23 mouse cellular contexts compared by ENCODE assay signal in the genomic region with DNA sequence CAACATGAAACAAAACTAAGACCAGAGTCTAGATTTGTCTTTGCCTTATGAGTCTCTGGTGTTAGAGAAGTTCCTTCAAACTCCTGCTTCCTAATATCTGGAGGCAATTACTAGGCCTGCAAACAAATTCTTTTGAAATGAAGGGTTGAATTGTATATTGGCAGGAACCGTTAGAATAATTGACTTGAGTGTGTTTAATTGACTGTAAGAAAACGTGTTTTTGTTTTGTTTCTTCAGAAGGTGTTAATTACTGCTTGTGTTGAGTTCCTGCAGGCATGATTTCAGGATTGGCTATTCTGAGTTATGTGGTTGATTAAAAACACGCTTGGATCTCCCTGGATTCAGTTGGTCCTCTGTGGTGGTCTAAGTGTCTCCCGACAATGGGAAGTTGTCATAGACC. TPM values are rescaled to one million over a fixed set of nuclear protein-coding genes. Genes with fewer than 3 reads are reported as not detected.
DNase-seq lines count a peak whose midpoint lies in the region; ATAC-seq and TF ChIP-seq lines count a peak whose summit lies in the region.
"Had no signal": no experiment of that assay in that cellular context is flagged by ENCODE, and none has a peak within 500 bp of the region (broad histone marks: within the 10 kb centered on the region; RNA-seq: fewer than 3 reads in every experiment).

No protein-coding gene starts in this region.

- no peak for TF ChIP-seq POLR2A in brain, embryonic 14.5 days (IDR thresholded peaks at IDR 0.05; ENCODE audit: borderline replicate concordance, extremely low read depth, insufficient read depth, insufficient read length, poor library complexity, severe bottlenecking)

- WGBS in forebrain, embryonic 13.5 days: 35% methylated on average over 4 of the region's 4 CpGs
- 23% methylated on average over 4 of the region's 4 CpGs for WGBS in forebrain, embryonic 16.5 days

- no peak overlapping the region for H3K27ac ChIP-seq in forebrain, embryonic 13.5 days
- no peak overlapping the region for H3K27ac ChIP-seq in forebrain, embryonic 16.5 days (ENCODE audit: low read length)
- H3K27ac ChIP-seq: embryonic facial prominence, embryonic 13.5 days; embryonic facial prominence, embryonic 15.5 days; forebrain, embryonic 15.5 days had no signal

- no peaks in the 10 kb centered on the region for H3K36me3 ChIP-seq in forebrain, embryonic 13.5 days (ENCODE audit: poor library complexity, severe bottlenecking)
- no peaks in the 10 kb centered on the region for H3K36me3 ChIP-seq in forebrain, embryonic 16.5 days (ENCODE audit: control insufficient read depth, insufficient read depth)
- H3K36me3 ChIP-seq: embryonic facial prominence, embryonic 13.5 days; embryonic facial prominence, embryonic 15.5 days; forebrain, embryonic 15.5 days had no signal

- intact Hi-C loops in heart, postnatal 36 days (cut with DNase I): no loop called here

- no peak for TF ChIP-seq CTCF in brain, embryonic 14.5 days (IDR thresholded peaks at IDR 0.05; ENCODE audit: borderline replicate concordance, extremely low read depth, insufficient read depth, insufficient read length)

- peak; percentile 8; the same call in 1 of the 2 replicates for ATAC-seq in forebrain, embryonic 13.5 days
- no peak for ATAC-seq in forebrain, embryonic 16.5 days
- ATAC-seq: activated CD4-positive, CD25-positive, alpha-beta regulatory T cell, adult 4 months; forebrain, embryonic 15.5 days; Patski had no signal

- DNase-seq in retina, postnatal 1 day: peak; percentile 75
- DNase-seq in retina, embryonic 14.5 days (ENCODE audit: low spot score): no peak
- DNase-seq in brain, embryonic 14.5 days (ENCODE audit: low read depth): peak; percentile 57
- no peak for DNase-seq in heart, postnatal 36 days
- no peak for DNase-seq in left cerebral cortex, adult 9 months (ENCODE audit: low spot score in 2 of 2)
- DNase-seq: adrenal gland, adult 8-10 months; adrenal gland, postnatal 14 days; adrenal gland, postnatal 36 days; cerebellum, adult 11 months; cerebellum, adult 18-20 months; cerebellum, adult 8-10 months; cerebellum, adult 9-11 months; cerebellum, postnatal 14 days; cerebellum, postnatal 36 days; embryo, embryonic 11 days had no signal

- 0 out of 2 replicates have a peak, but pooled peaks cover 2% of the 10 kb centered on the region for H3K27me3 ChIP-seq in forebrain, embryonic 13.5 days
- H3K27me3 ChIP-seq in forebrain, embryonic 16.5 days (replicated peaks; ENCODE audit: control insufficient read depth, insufficient read depth, low read length): no peaks in the 10 kb centered on the region
- H3K27me3 ChIP-seq: embryonic facial prominence, embryonic 13.5 days; embryonic facial prominence, embryonic 15.5 days; forebrain, embryonic 15.5 days had no signal

- H3K4me2 ChIP-seq in forebrain, embryonic 13.5 days: no peak overlapping the region
- no peak overlapping the region for H3K4me2 ChIP-seq in forebrain, embryonic 16.5 days (ENCODE audit: low read length)
- H3K4me2 ChIP-seq: embryonic facial prominence, embryonic 13.5 days; embryonic facial prominence, embryonic 15.5 days; forebrain, embryonic 15.5 days had no signal

- no peak overlapping the region for H3K4me3 ChIP-seq in forebrain, embryonic 13.5 days
- H3K4me3 ChIP-seq in forebrain, embryonic 16.5 days (replicated peaks; ENCODE audit: low read length): no peak overlapping the region
- H3K4me3 ChIP-seq: embryonic facial prominence, embryonic 13.5 days; embryonic facial prominence, embryonic 15.5 days; erythroblast, embryonic 14.5 days; forebrain, embryonic 15.5 days had no signal

- no peak overlapping the region for H3K9ac ChIP-seq in forebrain, embryonic 13.5 days
- H3K9ac ChIP-seq in forebrain, embryonic 16.5 days (replicated peaks; ENCODE audit: low read depth, low read length): no peak overlapping the region
- H3K9ac ChIP-seq: embryonic facial prominence, embryonic 13.5 days; embryonic facial prominence, embryonic 15.5 days; forebrain, embryonic 15.5 days had no signal

- no peaks in the 10 kb centered on the region for H3K4me1 ChIP-seq in forebrain, embryonic 13.5 days
- H3K4me1 ChIP-seq in forebrain, embryonic 16.5 days (replicated peaks; ENCODE audit: control insufficient read depth, insufficient read depth, low read length): no peaks in the 10 kb centered on the region
- H3K4me1 ChIP-seq: embryonic facial prominence, embryonic 13.5 days; embryonic facial prominence, embryonic 15.5 days; forebrain, embryonic 15.5 days had no signal

- H3K9me3 ChIP-seq in forebrain, embryonic 13.5 days (replicated peaks): no peaks in the 10 kb centered on the region
- no peaks in the 10 kb centered on the region for H3K9me3 ChIP-seq in forebrain, embryonic 16.5 days (ENCODE audit: control insufficient read depth, low read length)
- H3K9me3 ChIP-seq: embryonic facial prominence, embryonic 13.5 days; embryonic facial prominence, embryonic 15.5 days; forebrain, embryonic 15.5 days had no signal

RNA-seq across cellular contexts. Expression of gene Lancl1, which starts 14.0 kb away (rescaled TPM):
- polyA plus RNA-seq in forebrain, embryonic 13.5 days (2015; fragmentation: Nextera tagmentation; extraction: Ambion mirVana): 125 and 137 TPM in 2 replicates
- polyA plus RNA-seq in forebrain, embryonic 16.5 days (2015; fragmentation: Nextera tagmentation; extraction: Ambion mirVana): 198 and 201 TPM in 2 replicates
- 152 and 247 TPM in 2 replicates for polyA plus RNA-seq in brain, embryonic 14.5 days (2012; rRNA removed)
- 10 to 100 TPM; 36.2 to 38.7 TPM for total RNA-seq in heart, postnatal 36 days (2021)

Comparison
In these comparisons a context has a peak if more than half of its experiments do, and no peak if none do; other contexts are left out.
1. DNase-seq: peak in retina, postnatal 1 day (single experiment) and brain, embryonic 14.5 days (single experiment); none in retina, embryonic 14.5 days (single experiment), heart, postnatal 36 days (0 of 2) and left cerebral cortex, adult 9 months (0 of 2).